Mouse (Mus musculus) kidney, adult 9 months (tissue): ENCODE data around the gene Stox2.

Experiments used
- DNase-seq: peaks from one replicate; pipeline ENCODE4 v3.0.0; 2022

Gene Stox2

GRCm38 (mm10) chr8:47241421-47242078 is 204.6 kb downstream of the Stox2 start:
- no peak for DNase-seq

GRCm38 (mm10) chr8:47240871-47241270 is 205.3 kb downstream of the Stox2 start:
- no peak for DNase-seq

- no peak for DNase-seq
Observed at GRCm38 (mm10) chr8:47240266-47240665, 205.9 kb downstream of the Stox2 start.

- no peak for DNase-seq
Observed at GRCm38 (mm10) chr8:47232081-47232480, 214.1 kb downstream of the Stox2 start.

GRCm38 (mm10) chr8:47230057-47230456 is 216.1 kb downstream of the Stox2 start:
- DNase-seq = no peak

GRCm38 (mm10) chr8:47221851-47222250 is 224.3 kb downstream of the Stox2 start:
- DNase-seq = no peak

- no peak for DNase-seq
Observed at GRCm38 (mm10) chr8:47221191-47221590, 225.0 kb downstream of the Stox2 start.

GRCm38 (mm10) chr8:47220390-47220789 is 225.8 kb downstream of the Stox2 start:
- no peak for DNase-seq

GRCm38 (mm10) chr8:47218536-47218935 is 227.6 kb downstream of the Stox2 start:
- DNase-seq = no peak

- no peak for DNase-seq
Observed at GRCm38 (mm10) chr8:47218021-47218420, 228.1 kb downstream of the Stox2 start.

GRCm38 (mm10) chr8:47212124-47212523 is 234.0 kb downstream of the Stox2 start:
- no peak for DNase-seq

GRCm38 (mm10) chr8:47211226-47211625 is 234.9 kb downstream of the Stox2 start:
- DNase-seq = no peak

- DNase-seq = no peak
Observed at GRCm38 (mm10) chr8:47208246-47208645, 237.9 kb downstream of the Stox2 start.

GRCm38 (mm10) chr8:47206640-47207237 is 239.4 kb downstream of the Stox2 start:
- DNase-seq = no peak

GRCm38 (mm10) chr8:47205472-47205871 is 240.7 kb downstream of the Stox2 start:
- DNase-seq = no peak

GRCm38 (mm10) chr8:47196391-47196790 is 249.8 kb downstream of the Stox2 start:
- DNase-seq = no peak

GRCm38 (mm10) chr8:47193321-47193996 is 252.7 kb downstream of the Stox2 start:
- no peak for DNase-seq

- DNase-seq = no peak
Observed at GRCm38 (mm10) chr8:47191444-47192365, 254.5 kb downstream of the Stox2 start.

- no peak for DNase-seq
Observed at GRCm38 (mm10) chr8:47185396-47185795, 260.8 kb downstream of the Stox2 start.

- no peak for DNase-seq
Observed at GRCm38 (mm10) chr8:47182771-47183558, 263.2 kb downstream of the Stox2 start.

GRCm38 (mm10) chr8:47182292-47182691 is 263.9 kb downstream of the Stox2 start:
- no peak for DNase-seq

GRCm38 (mm10) chr8:47181032-47181698 is 265.0 kb downstream of the Stox2 start:
- no peak for DNase-seq
